Mouse (Mus musculus): ENCODE results near the gene Epb41l3. TPM values are rescaled to one million over a fixed set of nuclear protein-coding genes. Genes with fewer than 3 reads are reported as not detected.

Gene Epb41l3
- polyA plus RNA-seq, 1 experiment from 2014 or later = 97.6 TPM

DNA sequence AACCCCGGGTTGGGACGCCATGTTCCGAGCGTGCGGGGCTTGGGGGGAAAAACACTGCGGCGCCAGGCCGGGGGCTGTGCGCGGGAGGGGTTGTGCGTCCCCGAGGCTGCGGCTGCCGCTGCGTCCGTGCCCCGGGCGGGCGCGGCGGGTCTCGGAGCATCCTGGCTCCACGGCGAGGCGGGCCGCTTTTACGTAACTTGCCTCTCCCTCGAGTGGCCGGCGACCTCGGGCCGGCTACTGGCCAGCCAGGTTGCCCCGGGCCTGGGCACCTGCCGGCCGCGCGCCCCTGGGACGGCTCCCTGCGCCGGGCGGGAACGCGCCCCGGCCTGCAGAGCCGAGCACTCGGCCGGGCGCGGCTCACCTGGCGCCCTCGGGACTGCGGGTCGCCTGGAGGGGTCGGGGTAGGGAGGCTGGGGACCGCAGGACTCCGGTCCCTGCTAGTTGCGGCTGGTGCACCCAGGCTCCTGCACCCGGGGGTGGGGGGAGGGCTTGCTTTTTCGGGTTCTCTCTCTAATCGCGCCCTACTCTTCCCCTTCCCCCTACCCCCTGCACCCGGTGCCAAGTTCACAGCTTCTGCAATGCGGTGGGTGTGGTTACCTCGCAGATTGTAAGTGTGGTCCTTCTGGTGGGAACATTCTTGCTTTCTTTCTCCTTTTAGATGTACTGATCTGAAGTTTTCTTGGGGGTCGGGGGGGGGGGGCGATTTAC is 81.8 kb downstream of the Epb41l3 start:
- Histone ChIP-seq H3K9me3 (ENCODE audit: control insufficient read depth, low read length) (no peaks in the 10 kb centered on the region), H3K4me3 (ENCODE audit: low read depth, low read length) (peak overlapping the region; percentile 77), H3K9ac (ENCODE audit: low read length) (peak overlapping the region; percentile 91), H3K36me3 (ENCODE audit: control insufficient read depth, insufficient read depth, low read length) (no peaks in the 10 kb centered on the region), H3K27ac (ENCODE audit: low read depth, low read length) (no peak overlapping the region), H3K27me3 (ENCODE audit: control insufficient read depth, insufficient read depth, low read length) (no peaks in the 10 kb centered on the region), H3K4me1 (ENCODE audit: control insufficient read depth, insufficient read depth, low read length) (no peaks in the 10 kb centered on the region), H3K4me2 (ENCODE audit: low read depth) (peak overlapping the region; percentile 88)
- WGBS = under 1% methylated on average over 40 of the region's 66 CpGs
- DNase-seq (ENCODE audit: low spot score) (peak; percentile 57), ATAC-seq (ENCODE audit: insufficient read depth, low FRiP score, low TSS enrichment) (peak; percentile 67)

DNA sequence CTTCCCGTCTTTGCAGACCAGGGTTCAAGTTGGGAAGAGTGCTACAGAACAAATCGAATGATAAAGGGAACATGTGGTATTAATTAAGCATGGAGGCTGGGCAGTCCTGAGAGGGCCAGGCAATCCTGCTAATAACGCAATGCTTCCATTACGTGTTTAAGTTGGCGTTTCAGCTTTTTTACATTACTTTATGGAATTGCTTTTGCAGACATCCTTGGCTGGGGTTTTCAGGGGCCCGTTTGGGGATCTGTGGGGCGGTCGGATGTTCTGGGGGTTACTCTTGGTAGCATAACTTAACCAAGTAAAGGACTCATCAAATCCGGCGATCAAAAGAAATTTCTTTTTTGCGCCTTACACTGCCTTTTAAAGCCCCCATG is 82.3 kb downstream of the Epb41l3 start:
- ATAC-seq (ENCODE audit: insufficient read depth, low FRiP score, low TSS enrichment) = no peak
- H3K4me3 ChIP-seq (ENCODE audit: low read depth, low read length) = peak overlapping the region; percentile 77
- no peak overlapping the region for H3K27ac ChIP-seq (ENCODE audit: low read depth, low read length)
- no peaks in the 10 kb centered on the region for H3K4me1 ChIP-seq (ENCODE audit: control insufficient read depth, insufficient read depth, low read length)
- 9% methylated on average over 11 of the region's 11 CpGs for WGBS
- no peaks in the 10 kb centered on the region for H3K27me3 ChIP-seq (ENCODE audit: control insufficient read depth, insufficient read depth, low read length)
- no peaks in the 10 kb centered on the region for H3K36me3 ChIP-seq (ENCODE audit: control insufficient read depth, insufficient read depth, low read length)
- H3K4me2 ChIP-seq (ENCODE audit: low read depth) = peak overlapping the region; percentile 88
- H3K9ac ChIP-seq (ENCODE audit: low read length) = no peak overlapping the region; the same call in 1 of the 2 replicates
- H3K9me3 ChIP-seq (ENCODE audit: control insufficient read depth, low read length) = no peaks in the 10 kb centered on the region
- no peak for DNase-seq (ENCODE audit: low spot score)

- WGBS = 87% methylated on average over 5 of the region's 5 CpGs
- ATAC-seq (ENCODE audit: insufficient read depth, low FRiP score, low TSS enrichment) = no peak
- no peak overlapping the region for H3K4me2 ChIP-seq (ENCODE audit: low read depth)
These were observed 83.2 kb downstream of the Epb41l3 start for GRCm38 (mm10) chr17:69158690-69159089.

DNA sequence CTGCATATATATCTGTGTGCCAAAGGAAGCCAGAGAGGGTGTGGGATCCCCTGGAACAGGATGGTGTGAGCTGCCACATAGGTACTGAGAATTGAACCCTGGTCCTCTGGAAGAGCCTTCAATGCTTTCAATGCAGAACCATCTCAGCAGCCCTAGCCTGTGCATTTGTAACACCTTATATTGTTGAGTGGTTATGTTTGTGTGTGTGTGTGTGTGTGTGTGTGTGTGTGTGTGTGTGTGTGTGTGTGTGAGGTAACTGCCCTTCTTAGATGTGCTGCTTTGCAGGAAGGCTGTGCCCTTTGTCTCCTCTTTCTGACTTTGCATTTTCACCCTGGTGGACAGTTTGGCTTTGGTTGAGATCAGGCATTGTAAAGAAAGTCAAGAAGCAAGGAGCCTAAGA is 87.2 kb downstream of the Epb41l3 start:
- no peaks in the 10 kb centered on the region for H3K27me3 ChIP-seq (ENCODE audit: control insufficient read depth, insufficient read depth, low read length)
- no peaks in the 10 kb centered on the region for H3K36me3 ChIP-seq (ENCODE audit: control insufficient read depth, insufficient read depth, low read length)
- DNase-seq (ENCODE audit: low spot score) (no peak), ATAC-seq (ENCODE audit: insufficient read depth, low FRiP score, low TSS enrichment) (no peak)
- H3K9ac ChIP-seq (ENCODE audit: low read length) = no peak overlapping the region
- H3K27ac ChIP-seq (ENCODE audit: low read depth, low read length) = no peak overlapping the region
- H3K4me3 ChIP-seq (ENCODE audit: low read depth, low read length) = no peak overlapping the region
- no peaks in the 10 kb centered on the region for H3K9me3 ChIP-seq (ENCODE audit: control insufficient read depth, low read length)
- no peaks in the 10 kb centered on the region for H3K4me1 ChIP-seq (ENCODE audit: control insufficient read depth, insufficient read depth, low read length)
- H3K4me2 ChIP-seq (ENCODE audit: low read depth) = no peak overlapping the region

More at GRCm38 (mm10) chr17:69158690-69159089, 83.2 kb downstream of the Epb41l3 start:
- no peak for DNase-seq (ENCODE audit: low spot score)
- H3K27me3 ChIP-seq (ENCODE audit: control insufficient read depth, insufficient read depth, low read length) = no peaks in the 10 kb centered on the region
- H3K4me3 ChIP-seq (ENCODE audit: low read depth, low read length) = no peak overlapping the region
- no peak overlapping the region for H3K9ac ChIP-seq (ENCODE audit: low read length)
- no peaks in the 10 kb centered on the region for H3K9me3 ChIP-seq (ENCODE audit: control insufficient read depth, low read length)
- no peaks in the 10 kb centered on the region for H3K4me1 ChIP-seq (ENCODE audit: control insufficient read depth, insufficient read depth, low read length)
- H3K27ac ChIP-seq (ENCODE audit: low read depth, low read length) = no peak overlapping the region
- H3K36me3 ChIP-seq (ENCODE audit: control insufficient read depth, insufficient read depth, low read length) = no peaks in the 10 kb centered on the region

GRCm38 (mm10) chr17:69176949-69177501 is 101.5 kb downstream of the Epb41l3 start:
- H3K9me3 ChIP-seq (ENCODE audit: control insufficient read depth, low read length) = no peaks in the 10 kb centered on the region
- H3K4me2 ChIP-seq (ENCODE audit: low read depth) = no peak overlapping the region
- H3K9ac ChIP-seq (ENCODE audit: low read length) = no peak overlapping the region
- H3K4me3 ChIP-seq (ENCODE audit: low read depth, low read length) = no peak overlapping the region
- no peaks in the 10 kb centered on the region for H3K27me3 ChIP-seq (ENCODE audit: control insufficient read depth, insufficient read depth, low read length)
- ATAC-seq (ENCODE audit: insufficient read depth, low FRiP score, low TSS enrichment) (no peak), DNase-seq (ENCODE audit: low spot score) (no peak)
- 63% methylated on average over 16 of the region's 16 CpGs for WGBS
- no peaks in the 10 kb centered on the region for H3K36me3 ChIP-seq (ENCODE audit: control insufficient read depth, insufficient read depth, low read length)
- H3K27ac ChIP-seq (ENCODE audit: low read depth, low read length) = no peak overlapping the region
- H3K4me1 ChIP-seq (ENCODE audit: control insufficient read depth, insufficient read depth, low read length) = peaks cover 5% of the 10 kb centered on the region

GRCm38 (mm10) chr17:69177954-69178353 is 102.5 kb downstream of the Epb41l3 start:
- DNase-seq (ENCODE audit: low spot score) (no peak), ATAC-seq (ENCODE audit: insufficient read depth, low FRiP score, low TSS enrichment) (no peak)
- Histone ChIP-seq H3K27ac (ENCODE audit: low read depth, low read length) (no peak overlapping the region), H3K9me3 (ENCODE audit: control insufficient read depth, low read length) (no peaks in the 10 kb centered on the region), H3K9ac (ENCODE audit: low read length) (no peak overlapping the region), H3K4me2 (ENCODE audit: low read depth) (no peak overlapping the region), H3K36me3 (ENCODE audit: control insufficient read depth, insufficient read depth, low read length) (no peaks in the 10 kb centered on the region), H3K4me1 (ENCODE audit: control insufficient read depth, insufficient read depth, low read length) (peaks cover 7% of the 10 kb centered on the region), H3K4me3 (ENCODE audit: low read depth, low read length) (no peak overlapping the region), H3K27me3 (ENCODE audit: control insufficient read depth, insufficient read depth, low read length) (no peaks in the 10 kb centered on the region)
- WGBS = 86% methylated on average over 5 of the region's 5 CpGs

GRCm38 (mm10) chr17:69180905-69181559 is 105.5 kb downstream of the Epb41l3 start:
- DNase-seq (ENCODE audit: low spot score) = peak; percentile 69
- ATAC-seq (ENCODE audit: insufficient read depth, low FRiP score, low TSS enrichment) = peak; percentile 88
- Histone ChIP-seq H3K4me3 (ENCODE audit: low read depth, low read length) (no peak overlapping the region), H3K36me3 (ENCODE audit: control insufficient read depth, insufficient read depth, low read length) (no peaks in the 10 kb centered on the region), H3K4me2 (ENCODE audit: low read depth) (peak overlapping the region; percentile 26), H3K27ac (ENCODE audit: low read depth, low read length) (peak overlapping the region; percentile 70; the same call in 1 of the 2 replicates), H3K27me3 (ENCODE audit: control insufficient read depth, insufficient read depth, low read length) (no peaks in the 10 kb centered on the region), H3K9me3 (ENCODE audit: control insufficient read depth, low read length) (no peaks in the 10 kb centered on the region), H3K4me1 (ENCODE audit: control insufficient read depth, insufficient read depth, low read length) (peaks cover 7% of the 10 kb centered on the region), H3K9ac (ENCODE audit: low read length) (no peak overlapping the region)
- WGBS = 25% methylated on average over 12 of the region's 12 CpGs

- ATAC-seq (ENCODE audit: insufficient read depth, low FRiP score, low TSS enrichment) (peak; percentile 68), DNase-seq (ENCODE audit: low spot score) (peak; percentile 55)
- H3K4me2 ChIP-seq (ENCODE audit: low read depth) = peak overlapping the region; percentile 26; the same call in 1 of the 2 replicates
- H3K27me3 ChIP-seq (ENCODE audit: control insufficient read depth, insufficient read depth, low read length) = no peaks in the 10 kb centered on the region
- no peaks in the 10 kb centered on the region for H3K36me3 ChIP-seq (ENCODE audit: control insufficient read depth, insufficient read depth, low read length)
- 19% methylated on average over 7 of the region's 7 CpGs for WGBS
- no peaks in the 10 kb centered on the region for H3K9me3 ChIP-seq (ENCODE audit: control insufficient read depth, low read length)
- H3K4me1 ChIP-seq (ENCODE audit: control insufficient read depth, insufficient read depth, low read length) = peaks cover 7% of the 10 kb centered on the region
- H3K9ac ChIP-seq (ENCODE audit: low read length) = no peak overlapping the region
- peak overlapping the region; percentile 70; the same call in 1 of the 2 replicates for H3K27ac ChIP-seq (ENCODE audit: low read depth, low read length)
- H3K4me3 ChIP-seq (ENCODE audit: low read depth, low read length) = no peak overlapping the region
These were observed 106.3 kb downstream of the Epb41l3 start for GRCm38 (mm10) chr17:69181560-69182316.
